ENCODE assay signal across 8 mouse cellular contexts in the genomic region with DNA sequence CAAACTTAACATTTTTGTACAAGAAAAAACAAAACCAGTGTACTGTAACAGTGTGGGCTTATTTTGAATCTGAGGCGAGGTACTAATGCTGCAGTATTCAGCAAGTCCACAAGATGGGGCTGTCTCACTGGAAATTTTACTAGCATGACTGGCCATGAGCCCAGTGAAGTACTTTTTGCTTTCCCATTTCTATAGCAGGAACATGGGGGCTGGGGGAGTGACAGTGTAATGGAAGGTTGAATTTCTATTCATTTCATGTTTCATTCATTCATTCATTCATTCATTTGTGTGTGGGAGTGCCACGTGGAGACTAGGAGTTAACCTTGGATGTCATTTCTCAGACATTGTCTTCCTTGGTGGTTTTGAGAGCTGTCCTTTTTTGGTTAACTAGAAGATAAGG. TPM values are rescaled to one million over a fixed set of nuclear protein-coding genes. Genes with fewer than 3 reads are reported as not detected.
DNase-seq lines count a peak whose midpoint lies in the region; ATAC-seq lines count a peak whose summit lies in the region.

No protein-coding gene starts in this region.

- H3K4me1 ChIP-seq in liver, embryonic 11.5 days (replicated peaks; ENCODE audit: control insufficient read depth, insufficient read depth, low read length), result no peaks in the 10 kb centered on the region
- no peaks in the 10 kb centered on the region for H3K4me1 ChIP-seq in embryonic facial prominence, embryonic 10.5 days
- no peaks in the 10 kb centered on the region for H3K4me1 ChIP-seq in midbrain, embryonic 10.5 days
- no peaks in the 10 kb centered on the region for H3K4me1 ChIP-seq in stomach, embryonic 14.5 days (ENCODE audit: control insufficient read depth, insufficient read depth, low read length)

- ATAC-seq in liver, embryonic 11.5 days (replicated peaks; ENCODE audit: low FRiP score), result no peak; the same call in 1 of the 2 replicates
- ATAC-seq in stomach, embryonic 14.5 days (ENCODE audit: insufficient number of reproducible peaks, insufficient read depth, low FRiP score, low read depth), result 0 out of 2 replicates have a peak, but pooled peaks have one; percentile 23

- no peaks in the 10 kb centered on the region for H3K36me3 ChIP-seq in liver, embryonic 11.5 days (ENCODE audit: control insufficient read depth, insufficient read depth, low read length)
- peaks cover 3% of the 10 kb centered on the region; the same call in 1 of the 2 replicates for H3K36me3 ChIP-seq in embryonic facial prominence, embryonic 10.5 days (replicated peaks)
- peaks cover 6% of the 10 kb centered on the region; the same call in 1 of the 2 replicates for H3K36me3 ChIP-seq in midbrain, embryonic 10.5 days
- no peaks in the 10 kb centered on the region; the same call in 1 of the 2 replicates for H3K36me3 ChIP-seq in stomach, embryonic 14.5 days (ENCODE audit: control insufficient read depth, insufficient read depth, low read length)

- no peak overlapping the region for H3K4me3 ChIP-seq in liver, embryonic 11.5 days (ENCODE audit: low read depth, low read length)
- no peak overlapping the region for H3K4me3 ChIP-seq in embryonic facial prominence, embryonic 10.5 days
- H3K4me3 ChIP-seq in midbrain, embryonic 10.5 days, result no peak overlapping the region
- H3K4me3 ChIP-seq in stomach, embryonic 14.5 days (ENCODE audit: low read depth, low read length), result no peak overlapping the region

- DNase-seq in liver, result peak; percentile 30
- DNase-seq in liver, embryonic 11.5 days (ENCODE audit: low spot score), result no peak
- peak; percentile 13 to 18 for DNase-seq in adrenal gland, postnatal 4 days (ENCODE audit: low spot score in 2 of 2)
- DNase-seq in embryonic facial prominence, embryonic 10.5 days (ENCODE audit: low spot score), result peak; percentile 56
- peak; percentile 55 to 74 for DNase-seq in heart, postnatal 14 days
- DNase-seq in layer of hippocampus, adult 9-10 months (ENCODE audit: low spot score), result peak; percentile 72
- DNase-seq in midbrain, embryonic 10.5 days (ENCODE audit: low spot score), result peak; percentile 37

- 39% methylated on average over 2 of the region's 2 CpGs for WGBS in liver, embryonic 11.5 days
- WGBS in embryonic facial prominence, embryonic 10.5 days, result 28% methylated on average over 2 of the region's 2 CpGs
- WGBS in midbrain, embryonic 10.5 days, result 30% methylated on average over 2 of the region's 2 CpGs
- WGBS in stomach, embryonic 14.5 days, result 16% methylated on average over 2 of the region's 2 CpGs

- intact Hi-C loops in heart, postnatal 14 days (cut with DNase I), result loop anchor here (2.0 to 10.0 kb wide), 4 partner anchors 65 to 1250 kb away; no protein-coding TSS in a partner anchor

- H3K9ac ChIP-seq in liver, embryonic 11.5 days (ENCODE audit: low read depth, low read length), result no peak overlapping the region
- no peak overlapping the region for H3K9ac ChIP-seq in stomach, embryonic 14.5 days (replicated peaks; ENCODE audit: low read depth, low read length)

- no peaks in the 10 kb centered on the region for H3K9me3 ChIP-seq in liver, embryonic 11.5 days (ENCODE audit: control insufficient read depth, low read length)
- H3K9me3 ChIP-seq in embryonic facial prominence, embryonic 10.5 days, result no peaks in the 10 kb centered on the region
- H3K9me3 ChIP-seq in midbrain, embryonic 10.5 days (replicated peaks), result no peaks in the 10 kb centered on the region
- no peaks in the 10 kb centered on the region for H3K9me3 ChIP-seq in stomach, embryonic 14.5 days (ENCODE audit: control insufficient read depth, low read depth, low read length)

- H3K4me2 ChIP-seq in liver, embryonic 11.5 days, result no peak overlapping the region
- no peak overlapping the region for H3K4me2 ChIP-seq in stomach, embryonic 14.5 days (replicated peaks; ENCODE audit: low read depth, low read length)

- no peaks in the 10 kb centered on the region for H3K27me3 ChIP-seq in liver, embryonic 11.5 days (replicated peaks; ENCODE audit: control insufficient read depth, insufficient read depth, low read length)
- no peaks in the 10 kb centered on the region for H3K27me3 ChIP-seq in embryonic facial prominence, embryonic 10.5 days (replicated peaks; ENCODE audit: low read depth, poor library complexity, severe bottlenecking)
- no peaks in the 10 kb centered on the region for H3K27me3 ChIP-seq in midbrain, embryonic 10.5 days (ENCODE audit: low read depth, poor library complexity, severe bottlenecking)
- no peaks in the 10 kb centered on the region for H3K27me3 ChIP-seq in stomach, embryonic 14.5 days (ENCODE audit: control insufficient read depth, insufficient read depth, low read length)

- H3K27ac ChIP-seq in liver, embryonic 11.5 days (ENCODE audit: low read depth, low read length), result no peak overlapping the region
- no peak overlapping the region for H3K27ac ChIP-seq in embryonic facial prominence, embryonic 10.5 days (replicated peaks)
- no peak overlapping the region for H3K27ac ChIP-seq in midbrain, embryonic 10.5 days (replicated peaks)
- no peak overlapping the region for H3K27ac ChIP-seq in stomach, embryonic 14.5 days (ENCODE audit: low read length)

RNA-seq across cellular contexts. Expression of a gene that starts 52.7 kb away (rescaled TPM):
- 22.8 and 23.7 TPM in 2 replicates for polyA plus RNA-seq in liver, embryonic 11.5 days (2014; fragmentation: Nextera tagmentation; extraction: Ambion mirVana)
- total RNA-seq in adrenal gland, postnatal 4 days (2021), result 100 to 1,000 TPM in 1 of 2 experiments, 10 to 100 TPM in 1; 94.4 to 126 TPM
- 18.9 and 19.0 TPM in 2 replicates for polyA plus RNA-seq in embryonic facial prominence, embryonic 10.5 days (2016; fragmentation: Nextera tagmentation; extraction: Ambion mirVana)
- 100 to 1,000 TPM in 1 of 2 experiments, 10 to 100 TPM in 1; 91.8 to 102 TPM for total RNA-seq in heart, postnatal 14 days (2021)
- 22.9 and 39.4 TPM in 2 replicates for polyA plus RNA-seq in midbrain, embryonic 10.5 days (2016; fragmentation: Nextera tagmentation; extraction: Ambion mirVana)
- 38.2 and 41.5 TPM in 2 replicates for polyA plus RNA-seq in stomach, embryonic 14.5 days (2014; fragmentation: Nextera tagmentation; extraction: Ambion mirVana)
